Mouse (Mus musculus): ENCODE results near the gene Odr4.

DNA sequence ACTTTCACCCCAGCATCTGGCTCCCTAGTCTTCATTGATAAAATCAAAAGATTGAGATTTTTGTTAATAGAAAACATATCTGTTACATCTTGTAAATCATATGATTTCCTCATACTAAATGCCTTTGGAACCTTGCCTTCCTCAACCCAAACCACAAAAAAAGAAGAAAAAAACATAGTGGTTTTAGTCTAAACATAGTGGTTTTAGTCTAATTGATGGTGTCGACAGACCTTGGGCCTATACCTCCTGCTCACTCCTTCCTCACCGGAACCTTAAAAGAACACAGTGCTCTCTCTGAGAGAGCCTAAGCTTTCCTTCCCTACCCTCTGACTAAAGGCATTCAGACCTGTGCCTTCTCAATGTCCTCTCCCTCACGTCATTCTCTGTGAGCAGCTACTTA lies 3.1 kb upstream of the Odr4 start:
- TF ChIP-seq CTCF (IDR thresholded peaks at IDR 0.05; ENCODE audit: borderline replicate concordance, insufficient read depth, low read depth, low read length): no peak
- TF ChIP-seq POLR2A (IDR thresholded peaks at IDR 0.05; ENCODE audit: borderline replicate concordance, insufficient read depth, low read length): no peak
